Mouse (Mus musculus) heart, adult 18-20 months (tissue): ENCODE results near the gene Sowahb. TPM values are rescaled to one million over a fixed set of nuclear protein-coding genes. Genes with fewer than 3 reads are reported as not detected.
A peak's percentile ranks its signal among the peaks of the same experiment; 100 is the strongest.

Experiments used
- DNase-seq, 2 experiments: peaks; one replicate each; pipeline ENCODE4 v3.0.0; 2021 to 2022; ENCODE audit warnings: mixed read lengths in 1 of 2
- total RNA-seq, 2 experiments: library from RNA; stranded (reverse); gene quantifications; 2 replicates each; pipeline ENCODE4 v1.2.3; 2021

The Sowahb gene
- total RNA-seq, 2 experiments from 2014 or later = 0.07 to 0.08 TPM

DNA sequence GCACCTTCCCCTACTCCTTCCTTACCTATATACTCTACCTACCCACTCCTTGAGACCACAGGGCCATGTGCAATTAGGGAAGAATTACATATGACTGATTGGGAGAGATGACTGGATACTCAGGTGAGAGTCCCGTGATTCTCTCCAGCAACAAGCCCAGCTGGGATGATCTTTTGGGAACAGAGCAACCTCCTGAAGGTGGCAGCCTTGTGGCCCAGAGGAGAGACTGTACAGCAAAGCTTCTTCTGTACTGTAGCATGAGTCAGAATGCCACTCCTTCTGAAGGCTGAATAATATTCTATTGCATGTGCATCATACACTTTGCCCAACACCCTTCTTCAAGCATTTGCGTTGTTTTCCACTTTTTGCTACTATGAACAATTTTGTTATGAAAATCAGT is 42.2 kb downstream of the Sowahb start:
- no peak for DNase-seq

DNA sequence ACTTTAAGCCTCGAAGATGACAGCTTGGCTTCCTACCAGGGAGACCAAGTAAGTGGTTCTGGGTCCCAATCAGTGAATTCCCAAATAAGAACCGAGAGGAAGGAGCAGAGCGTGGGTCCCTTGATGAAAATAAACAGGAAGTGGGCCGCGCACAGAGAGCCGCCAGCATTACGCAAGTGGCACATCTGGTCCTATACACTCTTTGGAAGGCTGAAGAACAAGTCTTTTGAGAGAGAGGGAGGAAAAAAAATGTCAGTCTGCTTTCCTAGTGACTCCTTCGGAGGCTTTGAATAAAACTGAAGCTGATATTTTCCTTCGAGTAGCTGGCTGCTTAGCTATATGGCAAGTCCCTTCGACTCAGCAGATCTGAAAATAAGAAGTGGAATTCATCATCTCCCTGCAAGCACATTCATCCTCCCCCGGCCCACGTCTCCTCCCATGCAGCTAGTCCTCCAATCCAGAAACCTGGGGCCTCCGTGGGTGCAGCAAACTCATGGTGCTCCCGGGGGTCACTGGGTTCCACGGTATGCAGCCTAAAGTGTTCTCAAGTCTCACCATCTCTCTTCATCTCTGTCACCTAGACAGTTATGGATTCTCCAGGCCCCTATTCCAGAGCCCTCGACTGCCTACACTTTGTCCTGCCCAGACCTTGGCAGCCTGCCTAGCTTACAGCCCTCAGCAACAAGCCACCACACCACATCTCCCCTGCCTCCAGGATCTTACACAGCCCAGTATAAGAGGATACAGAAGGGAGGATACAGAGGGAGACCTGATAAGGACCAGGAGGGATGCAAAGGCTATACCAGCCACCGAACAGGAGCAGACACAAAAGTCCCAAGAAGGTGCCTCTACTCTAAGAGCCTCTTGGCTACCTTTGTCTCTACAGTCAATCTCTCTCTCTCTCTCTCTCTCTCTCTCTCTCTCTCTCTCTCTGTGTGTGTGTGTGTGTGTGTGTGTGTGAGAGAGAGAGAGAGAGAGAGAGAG is 43.8 kb downstream of the Sowahb start:
- DNase-seq = peak; percentile 74 to 81

- peak; percentile 22 to 42 for DNase-seq
Observed at GRCm38 (mm10) chr5:93000060-93000459, 44.8 kb downstream of the Sowahb start.

DNA sequence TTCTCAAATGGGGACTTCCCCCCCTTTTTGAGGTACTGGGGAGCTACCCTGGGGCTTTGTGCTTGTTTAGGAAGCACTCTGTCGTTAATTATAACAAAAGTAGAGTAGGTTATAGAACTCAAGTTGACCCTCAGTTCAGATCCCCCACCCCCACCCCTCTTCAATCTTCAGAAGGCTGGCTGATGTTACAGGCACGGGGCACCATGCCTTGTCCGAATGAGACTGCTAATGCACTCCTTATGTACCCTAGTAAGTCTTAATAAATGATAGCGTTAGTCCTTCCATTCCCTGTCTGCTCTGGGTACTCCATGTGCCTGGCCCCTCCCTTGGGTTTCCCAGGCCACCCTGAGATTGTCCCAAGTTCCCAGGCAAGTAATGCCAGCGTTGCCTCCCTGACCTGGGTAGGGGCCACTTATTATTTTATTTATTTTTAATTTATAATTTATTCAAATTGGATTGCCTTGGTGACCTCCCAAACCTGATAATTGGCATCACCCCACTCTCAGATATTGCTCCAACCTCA is 46.3 kb downstream of the Sowahb start:
- DNase-seq = no peak

- DNase-seq = peak; percentile 62 to 86
Observed at GRCm38 (mm10) chr5:92997428-92998120, 47.2 kb downstream of the Sowahb start.

DNA sequence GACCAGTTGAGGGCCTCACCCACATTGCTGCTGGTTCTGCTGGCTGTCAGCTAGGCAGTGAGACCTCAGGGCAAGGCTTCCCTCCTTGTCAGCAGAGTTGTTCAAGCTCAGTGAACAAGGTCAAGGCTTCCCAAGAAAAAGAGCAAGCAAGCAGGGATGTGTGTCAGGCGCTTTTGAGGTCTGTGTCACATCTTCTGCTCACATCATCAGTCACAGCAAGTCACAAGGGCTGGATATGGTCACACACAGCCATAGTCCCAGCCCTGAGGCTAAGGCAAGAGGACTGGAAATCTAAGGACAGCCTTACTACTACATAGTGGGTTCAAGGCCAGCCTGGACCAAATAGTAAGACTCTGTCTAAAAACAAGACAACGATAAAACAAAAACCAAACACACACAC is 50.0 kb downstream of the Sowahb start:
- no peak for DNase-seq

GRCm38 (mm10) chr5:92994309-92994708 is 50.5 kb downstream of the Sowahb start:
- DNase-seq = no peak

- peak; percentile 39 to 48 for DNase-seq
Observed at GRCm38 (mm10) chr5:92992106-92992505, 52.7 kb downstream of the Sowahb start.

Other genes with a start within 250 kb of the Sowahb start
- gene Sept11, start 48.4 kb upstream of the Sowahb start, total RNA-seq = 10 to 100 TPM; 26.9 to 27.3 TPM
- gene Ccni, start 161.5 kb upstream of the Sowahb start, total RNA-seq = 100 to 1,000 TPM; 154 to 176 TPM
- under 1 TPM; 0.41 to 0.55 TPM for gene 2010109A12Rik, start 161.5 kb upstream of the Sowahb start, total RNA-seq
- gene Ccng2, start 222.2 kb upstream of the Sowahb start, total RNA-seq = 10 to 100 TPM; 13.0 to 20.1 TPM